Mouse (Mus musculus) kidney, adult 2 months (tissue): ENCODE results near the gene Map3k20. TPM values are rescaled to one million over a fixed set of nuclear protein-coding genes. Genes with fewer than 3 reads are reported as not detected.

Experiments used
- DNase-seq: peaks from one replicate; pipeline ENCODE4 v3.0.0; 2021
- H3K27ac ChIP-seq: fragments of 200-500 bp; 2 replicates; pipeline ENCODE4 v1.5.1; 2012; ENCODE audit warnings: low read depth, low read length, control low read depth, inconsistent platforms; ENCODE audit not compliant: insufficient read depth
- H3K27me3 ChIP-seq: fragments of 200-500 bp; replicated peaks from 2 replicates; pipeline ENCODE4 v1.6.1; 2012; ENCODE audit warnings: mild to moderate bottlenecking, moderate library complexity, low read length, inconsistent platforms; ENCODE audit not compliant: control insufficient read depth, insufficient read depth
- H3K36me3 ChIP-seq: fragments of 200-500 bp; 2 replicates; pipeline ENCODE4 v1.6.1; 2012; ENCODE audit warnings: mild to moderate bottlenecking, moderate library complexity, low read length, inconsistent platforms; ENCODE audit not compliant: control insufficient read depth, insufficient read depth
- H3K4me1 ChIP-seq: fragments of 200-500 bp; 2 replicates; pipeline ENCODE4 v1.6.1; 2011; ENCODE audit warnings: low read length; ENCODE audit not compliant: control insufficient read depth, insufficient read depth
- H3K4me3 ChIP-seq: fragments of 200-500 bp; 2 replicates; pipeline ENCODE4 v1.5.1; 2011; ENCODE audit warnings: mild to moderate bottlenecking, low read depth, low read length, control low read depth; ENCODE audit not compliant: insufficient read depth
- CTCF ChIP-seq: fragments of 200-500 bp; conservative IDR thresholded peaks from 2 replicates; pipeline ENCODE4 v1.5.1; 2011; ENCODE audit warnings: low read depth, mild to moderate bottlenecking, control low read depth, low read length, moderate library complexity, mixed read lengths; ENCODE audit not compliant: insufficient read depth, insufficient read length
- POLR2A ChIP-seq: fragments of 200-500 bp; IDR thresholded peaks from one replicate; pipeline ENCODE4 v1.6.1; 2011; ENCODE audit warnings: low read depth, low read length, control low read depth
- WGBS: fragments of 180-500 bp; shearing (Covaris S2); methylation state at CpG from one replicate; pipeline ENCODE4 v1.1.7; 2018; 5-methylcytosine and 5-hydroxymethylcytosine counted together
- polyA plus RNA-seq: library from polyadenylated mRNA; depleted of rRNA; stranded (reverse); fragments of >200 nt; gene quantifications from 2 replicates; pipeline ENCODE4 v1.2.3, GENCODE M21; 2012

Gene Map3k20
- polyA plus RNA-seq, 1 experiment: 8.3 TPM

GRCm38 (mm10) chr2:72443960-72444359 lies 158.5 kb downstream of the Map3k20 start:
- no peak overlapping the region for H3K4me3 ChIP-seq
- TF ChIP-seq CTCF (no peak), POLR2A (no peak)
- DNase-seq: no peak
- no peak overlapping the region for H3K27ac ChIP-seq
- H3K4me1 ChIP-seq: no peaks in the 10 kb centered on the region
- no peaks in the 10 kb centered on the region for H3K36me3 ChIP-seq
- no peaks in the 10 kb centered on the region for H3K27me3 ChIP-seq
- 90% methylated on average over 3 of the region's 3 CpGs for WGBS

GRCm38 (mm10) chr2:72446106-72446505 lies 160.7 kb downstream of the Map3k20 start:
- H3K4me3 ChIP-seq: no peak overlapping the region
- H3K4me1 ChIP-seq: no peaks in the 10 kb centered on the region
- no peak for TF ChIP-seq CTCF
- H3K36me3 ChIP-seq: no peaks in the 10 kb centered on the region
- H3K27me3 ChIP-seq: no peaks in the 10 kb centered on the region
- H3K27ac ChIP-seq: no peak overlapping the region
- WGBS: 94% methylated on average over 3 of the region's 3 CpGs
- DNase-seq: no peak

GRCm38 (mm10) chr2:72446615-72447014 lies 161.2 kb downstream of the Map3k20 start:
- Histone ChIP-seq H3K36me3 (no peaks in the 10 kb centered on the region), H3K27ac (no peak overlapping the region), H3K27me3 (no peaks in the 10 kb centered on the region), H3K4me1 (no peaks in the 10 kb centered on the region), H3K4me3 (no peak overlapping the region)
- DNase-seq: no peak
- WGBS: 42% methylated on average over 5 of the region's 5 CpGs
- TF ChIP-seq POLR2A: no peak
- TF ChIP-seq CTCF: no peak

GRCm38 (mm10) chr2:72453563-72453962 lies 168.1 kb downstream of the Map3k20 start:
- H3K36me3 ChIP-seq: no peaks in the 10 kb centered on the region
- TF ChIP-seq CTCF (no peak), POLR2A (no peak)
- H3K27ac ChIP-seq: no peak overlapping the region
- no peaks in the 10 kb centered on the region; the same call in 1 of the 2 replicates for H3K27me3 ChIP-seq
- no peak for DNase-seq
- H3K4me3 ChIP-seq: no peak overlapping the region
- 53% methylated on average over 3 of the region's 3 CpGs for WGBS
- no peaks in the 10 kb centered on the region for H3K4me1 ChIP-seq

GRCm38 (mm10) chr2:72456189-72456588 lies 170.8 kb downstream of the Map3k20 start:
- no peak overlapping the region for H3K4me3 ChIP-seq
- H3K27ac ChIP-seq: no peak overlapping the region
- no peaks in the 10 kb centered on the region for H3K4me1 ChIP-seq
- no peaks in the 10 kb centered on the region; the same call in 1 of the 2 replicates for H3K27me3 ChIP-seq
- no peak for TF ChIP-seq CTCF
- TF ChIP-seq POLR2A: no peak
- 55% methylated on average over 1 of the region's 1 CpGs for WGBS
- DNase-seq: no peak
- H3K36me3 ChIP-seq: no peaks in the 10 kb centered on the region

GRCm38 (mm10) chr2:72464376-72465014 lies 179.1 kb downstream of the Map3k20 start:
- Histone ChIP-seq H3K4me3 (no peak overlapping the region), H3K36me3 (no peaks in the 10 kb centered on the region), H3K27me3 (no peaks in the 10 kb centered on the region), H3K4me1 (no peaks in the 10 kb centered on the region), H3K27ac (no peak overlapping the region)
- 35% methylated on average over 7 of the region's 7 CpGs for WGBS
- TF ChIP-seq POLR2A: no peak
- TF ChIP-seq CTCF: no peak
- peak; percentile 18 for DNase-seq

GRCm38 (mm10) chr2:72467604-72468003 lies 182.2 kb downstream of the Map3k20 start:
- Histone ChIP-seq H3K36me3 (no peaks in the 10 kb centered on the region), H3K4me3 (no peak overlapping the region), H3K4me1 (no peaks in the 10 kb centered on the region), H3K27me3 (0 out of 2 replicates have a peak, but pooled peaks cover 1% of the 10 kb centered on the region), H3K27ac (no peak overlapping the region)
- peak; percentile 34 for DNase-seq
- no peak for TF ChIP-seq CTCF
- TF ChIP-seq POLR2A: no peak
- 85% methylated on average over 1 of the region's 1 CpGs for WGBS

GRCm38 (mm10) chr2:72471415-72472070 lies 186.1 kb downstream of the Map3k20 start:
- WGBS: 67% methylated on average over 16 of the region's 16 CpGs
- Histone ChIP-seq H3K36me3 (no peaks in the 10 kb centered on the region), H3K4me3 (no peak overlapping the region), H3K27me3 (peaks cover 1% of the 10 kb centered on the region; the same call in 1 of the 2 replicates), H3K27ac (no peak overlapping the region), H3K4me1 (no peaks in the 10 kb centered on the region; the same call in 1 of the 2 replicates)
- TF ChIP-seq POLR2A: no peak
- no peak for TF ChIP-seq CTCF
- no peak for DNase-seq
